Comparison of ENCODE assay signal across 19 mouse cellular contexts in the genomic region with DNA sequence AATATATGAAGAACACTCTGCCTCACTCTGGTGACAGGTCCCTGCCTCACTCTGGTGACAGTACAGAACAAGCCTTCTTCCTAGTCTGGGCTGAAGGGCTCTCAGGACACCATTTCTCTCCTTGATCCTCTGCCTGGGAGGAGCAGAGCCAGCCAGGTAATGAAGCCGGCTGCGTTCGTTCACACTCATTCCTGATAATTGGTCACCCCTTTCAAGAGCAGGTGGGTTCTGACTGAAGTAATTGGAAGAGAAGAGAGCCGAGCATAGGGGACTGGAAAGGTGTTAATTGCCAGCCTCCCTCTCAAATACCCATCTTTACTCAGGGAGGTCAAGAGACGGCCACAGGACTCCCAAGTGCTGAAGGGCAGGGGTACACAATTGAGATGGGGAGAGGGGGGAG.
"Had no signal": no experiment of that assay in that cellular context is flagged by ENCODE, and none has a peak within 500 bp of the region (broad histone marks: within the 10 kb centered on the region; RNA-seq: fewer than 3 reads in every experiment).

No protein-coding gene starts in this region.

- H3K27me3 ChIP-seq: liver, embryonic 15.5 days; lung, embryonic 15.5 days; neural tube, embryonic 15.5 days; stomach, embryonic 15.5 days had no signal

- H3K27ac ChIP-seq: liver, embryonic 15.5 days; lung, embryonic 15.5 days; macrophage; midbrain, embryonic 12.5 days; neural tube, embryonic 13.5 days; neural tube, embryonic 15.5 days; stomach, embryonic 15.5 days; stomach, postnatal 0 days had no signal

- H3K9me3 ChIP-seq: liver, embryonic 15.5 days; lung, embryonic 15.5 days; midbrain, embryonic 10.5 days; midbrain, embryonic 12.5 days; neural tube, embryonic 13.5 days; neural tube, embryonic 15.5 days; stomach, embryonic 15.5 days had no signal

- DNase-seq: liver, postnatal 0 days; lung, adult 2 months; lung, postnatal 14 days; lung, postnatal 36 days; right cerebral cortex, adult 18-20 months; right cerebral cortex, postnatal 25 days; right cerebral cortex, postnatal 4 days; spleen, adult 18-20 months had no signal

- H3K9ac ChIP-seq: liver, embryonic 15.5 days; liver, postnatal 0 days; lung, embryonic 15.5 days; midbrain, embryonic 12.5 days; neural tube, embryonic 13.5 days; neural tube, embryonic 15.5 days; stomach, embryonic 15.5 days had no signal

- H3K4me2 ChIP-seq: liver, embryonic 15.5 days; lung, embryonic 15.5 days; midbrain, embryonic 12.5 days; neural tube, embryonic 13.5 days; neural tube, embryonic 15.5 days; stomach, embryonic 15.5 days had no signal

- H3K36me3 ChIP-seq: liver, embryonic 15.5 days; lung, embryonic 15.5 days; midbrain, embryonic 10.5 days; midbrain, embryonic 12.5 days; neural tube, embryonic 13.5 days; neural tube, embryonic 15.5 days; stomach, embryonic 15.5 days had no signal

- H3K4me1 ChIP-seq: liver, embryonic 15.5 days had no signal

- H3K4me3 ChIP-seq: liver, embryonic 15.5 days; lung, embryonic 15.5 days; midbrain, embryonic 10.5 days; midbrain, embryonic 12.5 days; myocyte; neural tube, embryonic 13.5 days; neural tube, embryonic 15.5 days; stomach, embryonic 15.5 days had no signal

- ATAC-seq: liver, postnatal 0 days; lung, postnatal 0 days had no signal
